Mouse (Mus musculus): ENCODE measurements around the gene Prkg1. TPM values are rescaled to one million over a fixed set of nuclear protein-coding genes. Genes with fewer than 3 reads are reported as not detected.
A peak's percentile ranks its signal among the peaks of the same experiment; 100 is the strongest.
"Not testable (repeated sequence)": the region's sequence is repeated elsewhere in the genome, so short reads cannot be mapped to it uniquely, and the experiment has no call there.

The Prkg1 gene
- total RNA-seq, 2 experiments from 2014 or later, result 12.2 to 14.8 TPM

- no peak for DNase-seq (ENCODE audit: low spot score)
- intact Hi-C loops (cut with DNase I), result no loop called here
Measured at GRCm38 (mm10) chr19:31489606-31490005, 275.2 kb downstream of the Prkg1 start.

- DNase-seq (ENCODE audit: low spot score), result no peak
- intact Hi-C loops (cut with DNase I), result no loop called here
Measured at GRCm38 (mm10) chr19:31471766-31472165, 293.1 kb downstream of the Prkg1 start.

GRCm38 (mm10) chr19:31460188-31460587, 304.6 kb downstream of the Prkg1 start:
- intact Hi-C loops (cut with DNase I), result no loop called here
- no peak for DNase-seq (ENCODE audit: low spot score)

DNA sequence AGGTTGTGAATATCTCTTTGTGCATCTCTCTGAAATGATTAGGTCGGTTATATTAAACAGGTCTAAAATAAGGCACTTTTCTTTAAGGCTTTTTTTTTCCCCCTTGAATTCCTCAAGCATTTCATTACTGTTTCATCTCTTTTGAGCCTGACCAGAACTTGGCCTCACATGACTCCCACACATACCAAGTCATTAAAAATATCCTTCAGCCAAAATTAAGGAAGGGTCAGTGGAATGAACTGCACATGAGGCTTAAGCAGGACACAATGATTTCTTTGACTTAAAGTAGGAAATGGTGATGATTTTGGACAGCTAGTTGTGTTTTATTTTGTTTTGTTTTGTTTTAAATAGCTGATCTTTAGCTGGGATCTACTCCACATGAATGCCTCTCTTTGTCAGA, 320.7 kb downstream of the Prkg1 start:
- no peak for DNase-seq (ENCODE audit: low spot score)
- intact Hi-C loops (cut with DNase I), result no loop called here

GRCm38 (mm10) chr19:31442311-31442710, 322.5 kb downstream of the Prkg1 start:
- intact Hi-C loops (cut with DNase I), result no loop called here
- no peak for DNase-seq (ENCODE audit: low spot score)

- intact Hi-C loops (cut with DNase I), result no loop called here
- no peak for DNase-seq (ENCODE audit: low spot score)
Measured at GRCm38 (mm10) chr19:31433446-31433845, 331.4 kb downstream of the Prkg1 start.

DNA sequence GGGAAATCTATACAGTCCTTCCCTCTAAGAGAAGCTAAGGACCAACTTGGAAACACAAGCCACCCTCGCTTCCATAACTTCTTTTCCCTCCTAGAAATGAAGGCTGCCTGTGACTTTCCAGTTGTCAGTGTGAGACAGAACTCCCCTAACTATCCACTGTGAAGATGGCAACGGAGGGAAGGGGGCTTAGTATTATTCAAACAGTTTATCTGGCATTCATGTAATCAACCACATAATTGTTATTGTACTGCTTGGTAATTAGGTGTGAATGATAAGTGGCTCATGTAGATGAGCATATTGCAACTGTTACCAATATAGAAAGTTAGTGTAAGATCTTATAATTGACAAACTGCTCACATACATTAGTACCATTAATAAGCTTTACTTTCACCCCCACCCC, 333.4 kb downstream of the Prkg1 start:
- intact Hi-C loops (cut with DNase I), result no loop called here
- no peak for DNase-seq (ENCODE audit: low spot score)

DNA sequence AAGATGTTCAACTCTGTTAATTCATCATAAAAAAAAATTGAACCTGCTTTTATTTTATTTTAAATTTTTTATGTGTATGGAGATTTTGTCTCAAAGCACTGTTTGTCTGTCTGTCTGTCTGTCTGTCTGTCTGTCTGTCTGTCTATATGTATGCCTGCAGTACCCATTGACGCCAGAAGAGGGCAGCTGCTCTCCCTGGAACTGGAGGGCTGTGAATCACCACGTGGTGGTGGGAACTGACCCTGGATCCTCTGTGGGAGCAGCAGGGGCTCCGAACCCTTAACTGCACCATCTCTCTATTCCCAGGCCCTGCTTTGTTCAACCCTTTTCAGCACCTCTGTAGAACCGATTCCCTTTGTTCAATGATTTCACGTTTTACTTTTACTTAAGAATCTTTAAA, 338.7 kb downstream of the Prkg1 start:
- intact Hi-C loops (cut with DNase I), result no loop called here

GRCm38 (mm10) chr19:31425199-31425598, 339.6 kb downstream of the Prkg1 start:
- DNase-seq (ENCODE audit: low spot score), result no peak
- intact Hi-C loops (cut with DNase I), result no loop called here

More for the DNA sequence above, 338.7 kb downstream of the Prkg1 start:
- no peak for DNase-seq (ENCODE audit: low spot score)

GRCm38 (mm10) chr19:31424319-31424718, 340.5 kb downstream of the Prkg1 start:
- intact Hi-C loops (cut with DNase I), result no loop called here
- no peak for DNase-seq (ENCODE audit: low spot score)

- DNase-seq (ENCODE audit: low spot score), result no peak
- intact Hi-C loops (cut with DNase I), result no loop called here
Measured at GRCm38 (mm10) chr19:31413571-31413970, 351.3 kb downstream of the Prkg1 start.

DNA sequence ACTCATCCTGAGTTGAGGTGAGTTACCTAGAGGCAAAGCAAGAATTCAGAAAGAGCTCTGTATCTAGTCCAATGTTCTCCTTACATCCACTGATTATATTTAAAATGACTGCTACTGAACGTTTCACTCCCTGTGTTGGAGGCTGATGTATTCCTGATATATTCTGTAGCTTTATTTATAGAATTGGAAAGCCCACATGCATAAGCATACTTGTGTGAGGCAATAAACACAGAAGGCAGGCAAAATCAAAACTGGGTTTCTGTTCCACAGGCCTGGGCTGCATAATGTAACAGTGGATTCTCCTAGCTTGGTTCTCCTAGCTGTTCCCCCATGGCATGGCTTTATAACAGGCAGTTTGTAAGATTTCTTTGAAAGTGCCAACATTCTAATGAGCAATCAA, 368.7 kb downstream of the Prkg1 start:
- intact Hi-C loops (cut with DNase I), result no loop called here
- no peak for DNase-seq (ENCODE audit: low spot score)

GRCm38 (mm10) chr19:31385353-31385752, 379.5 kb downstream of the Prkg1 start:
- intact Hi-C loops (cut with DNase I), result no loop called here

DNA sequence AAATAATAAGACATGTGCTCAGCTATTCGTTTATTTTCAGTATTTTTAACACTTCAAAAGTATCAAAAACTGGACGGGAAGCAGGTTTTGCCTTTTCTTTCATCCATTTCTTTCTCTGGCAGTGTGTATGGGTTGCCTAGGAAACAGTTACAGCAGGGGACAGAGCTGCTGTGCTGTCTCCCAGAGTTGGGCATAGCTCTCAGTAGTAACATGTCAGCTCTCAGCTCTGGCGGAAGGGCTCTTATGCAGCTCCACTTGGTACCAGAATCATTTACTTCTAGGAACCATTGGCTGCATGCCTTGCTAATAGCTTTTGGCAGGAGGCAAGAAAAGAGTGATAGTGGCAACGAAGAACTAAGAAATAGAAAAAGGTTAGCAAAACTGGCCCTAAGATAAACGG, 381.0 kb downstream of the Prkg1 start:
- DNase-seq (ENCODE audit: low spot score), result no peak
- intact Hi-C loops (cut with DNase I), result no loop called here

More at GRCm38 (mm10) chr19:31385353-31385752, 379.5 kb downstream of the Prkg1 start:
- DNase-seq (ENCODE audit: low spot score), result no peak

GRCm38 (mm10) chr19:31370106-31370505, 394.7 kb downstream of the Prkg1 start:
- intact Hi-C loops (cut with DNase I), result no loop called here
- no peak for DNase-seq (ENCODE audit: low spot score)

DNA sequence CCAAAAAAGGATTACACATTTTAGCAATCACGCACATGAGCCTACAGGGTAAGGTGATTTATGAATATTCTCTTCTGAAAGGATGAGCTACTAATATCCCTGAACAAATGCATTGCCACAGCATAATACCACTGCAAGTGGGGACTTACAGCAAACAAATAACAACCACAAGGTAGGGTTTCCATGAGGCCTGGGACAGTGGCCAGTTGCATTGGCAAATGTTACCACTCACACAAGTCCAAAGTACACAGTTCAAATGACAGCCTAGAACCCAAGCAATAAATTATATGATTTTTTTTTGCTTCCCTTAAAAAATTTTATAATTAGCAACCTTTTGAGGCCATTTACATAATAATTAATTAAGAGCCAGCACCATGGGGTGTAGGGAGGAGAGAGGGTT, 395.7 kb downstream of the Prkg1 start:
- intact Hi-C loops (cut with DNase I), result no loop called here

GRCm38 (mm10) chr19:31362051-31362450, 402.8 kb downstream of the Prkg1 start:
- no peak for DNase-seq (ENCODE audit: low spot score)
- intact Hi-C loops (cut with DNase I), result no loop called here

More for the DNA sequence above, 395.7 kb downstream of the Prkg1 start:
- DNase-seq (ENCODE audit: low spot score), result no peak

GRCm38 (mm10) chr19:31361575-31361974, 403.3 kb downstream of the Prkg1 start:
- intact Hi-C loops (cut with DNase I), result no loop called here
- no peak for DNase-seq (ENCODE audit: low spot score)

GRCm38 (mm10) chr19:31361161-31361560, 403.7 kb downstream of the Prkg1 start:
- DNase-seq (ENCODE audit: low spot score), result peak; percentile 27
- intact Hi-C loops (cut with DNase I), result no loop called here

GRCm38 (mm10) chr19:31354959-31355358, 409.9 kb downstream of the Prkg1 start:
- intact Hi-C loops (cut with DNase I), result no loop called here
- no peak for DNase-seq (ENCODE audit: low spot score)

DNA sequence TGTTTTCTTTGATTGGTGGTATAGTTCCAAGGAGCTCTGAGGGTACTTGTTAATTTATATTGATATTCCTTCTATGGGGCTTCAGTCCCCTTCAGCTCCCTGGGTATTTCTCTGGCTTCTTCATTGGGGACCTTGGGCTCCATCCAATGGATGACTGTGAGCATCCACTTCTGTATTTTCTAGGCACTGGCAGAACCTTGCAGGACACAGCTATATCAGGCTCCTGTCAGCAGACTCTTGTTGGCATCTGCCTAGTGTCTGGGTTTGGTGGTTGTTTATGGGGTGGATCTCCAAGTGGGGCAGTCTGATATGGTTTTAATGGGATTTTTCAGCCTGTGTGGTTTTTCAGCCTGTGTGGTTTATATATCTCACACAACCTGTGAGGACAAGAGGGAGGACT, 412.0 kb downstream of the Prkg1 start:
- DNase-seq (ENCODE audit: low spot score); intact Hi-C loops (cut with DNase I): not testable (repeated sequence)

- intact Hi-C loops (cut with DNase I), result no loop called here
- DNase-seq (ENCODE audit: low spot score), result no peak
Measured at GRCm38 (mm10) chr19:31351796-31352195, 413.0 kb downstream of the Prkg1 start.

DNA sequence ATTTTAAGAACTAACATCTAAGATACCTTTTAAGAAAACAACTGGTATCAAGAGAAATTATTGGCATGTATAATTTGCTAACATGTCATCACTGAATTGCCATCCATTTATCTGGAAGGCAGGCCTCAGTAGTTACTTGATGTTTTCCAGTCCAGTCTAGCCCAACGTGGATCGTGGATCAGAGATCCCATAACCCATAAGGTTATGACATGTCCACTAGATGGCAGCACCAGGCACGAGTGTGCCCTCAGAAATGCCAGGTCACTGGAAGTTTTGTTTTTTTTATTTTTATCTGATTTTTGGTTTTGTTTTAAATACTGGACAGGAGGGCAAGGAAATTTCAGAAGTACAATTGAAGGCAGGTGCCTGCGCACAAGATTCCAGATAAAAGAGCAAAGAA, 422.7 kb downstream of the Prkg1 start:
- intact Hi-C loops (cut with DNase I), result loop anchor here (1.0 to 2.0 kb wide), 3 partner anchors 339 to 499 kb away; no protein-coding TSS in a partner anchor
- no peak for DNase-seq (ENCODE audit: low spot score)

Measured in heart, postnatal 25 days (tissue).